ENCODE assay signal across 8 mouse cellular contexts in genomic region chr11:9010853-9011339, GRCm38 (mm10). TPM values are rescaled to one million over a fixed set of nuclear protein-coding genes. Genes with fewer than 3 reads are reported as not detected.
DNase-seq lines count a peak whose midpoint lies in the region; ATAC-seq and TF ChIP-seq lines count a peak whose summit lies in the region.

Gene Hus1 (minus strand): TSS chr11:9011191.

- H3K36me3 ChIP-seq in heart, embryonic 10.5 days, result peaks cover 23% of the 10 kb centered on the region
- H3K36me3 ChIP-seq in kidney, embryonic 15.5 days, result peaks cover 18% of the 10 kb centered on the region

- H3K27ac ChIP-seq in bone marrow macrophage, adult 2 months (ENCODE audit: insufficient read depth, low read depth, low read length), result 0 out of 2 replicates have a peak within 1 kb of the TSS, but pooled peaks have one; percentile 37
- peak within 1 kb of the TSS; percentile 73 for H3K27ac ChIP-seq in embryonic fibroblast, embryonic 13.5 days (ENCODE audit: insufficient read depth, low read length)
- H3K27ac ChIP-seq in heart, embryonic 10.5 days, result peak within 1 kb of the TSS; percentile 98
- peak within 1 kb of the TSS; percentile 97 for H3K27ac ChIP-seq in kidney, embryonic 15.5 days

- peaks cover 2% of the 10 kb centered on the region; the same call in 1 of the 2 replicates for H3K4me1 ChIP-seq in bone marrow macrophage, adult 2 months (ENCODE audit: control insufficient read depth, insufficient read depth, low read length)
- no peaks in the 10 kb centered on the region; the same call in 1 of the 2 replicates for H3K4me1 ChIP-seq in embryonic fibroblast, embryonic 13.5 days (ENCODE audit: control insufficient read depth, insufficient read depth, low read length)
- H3K4me1 ChIP-seq in heart, embryonic 10.5 days, result peaks cover 9% of the 10 kb centered on the region; the same call in 1 of the 2 replicates
- peaks cover 16% of the 10 kb centered on the region for H3K4me1 ChIP-seq in kidney, embryonic 15.5 days

- no peaks in the 10 kb centered on the region for H3K27me3 ChIP-seq in heart, embryonic 10.5 days (ENCODE audit: insufficient read depth, poor library complexity, severe bottlenecking)
- H3K27me3 ChIP-seq in kidney, embryonic 15.5 days, result peaks cover 13% of the 10 kb centered on the region; the same call in 1 of the 2 replicates

- H3K4me2 ChIP-seq in kidney, embryonic 15.5 days, result peak within 1 kb of the TSS; percentile 80

- peak within 1 kb of the TSS; percentile 82 for H3K9ac ChIP-seq in kidney, embryonic 15.5 days

- H3K9me3 ChIP-seq in heart, embryonic 10.5 days, result no peaks in the 10 kb centered on the region
- H3K9me3 ChIP-seq in kidney, embryonic 15.5 days (replicated peaks), result no peaks in the 10 kb centered on the region

- DNase-seq in A20 (ENCODE audit: low read depth, low spot score), result peak; percentile 91
- DNase-seq in heart, embryonic 10.5 days (ENCODE audit: low spot score), result peak; percentile 95
- peak; percentile 88 for DNase-seq in liver
- DNase-seq in spleen, postnatal 4 days (ENCODE audit: low spot score in 2 of 2), result peak; percentile 86 to 94

- TF ChIP-seq POLR2A in bone marrow macrophage, adult 2 months (IDR thresholded peaks at IDR 0.05; ENCODE audit: borderline replicate concordance, low read depth, low read length), result no peak
- TF ChIP-seq POLR2A in embryonic fibroblast, embryonic 13.5 days (IDR thresholded peaks at IDR 0.05; ENCODE audit: low read depth, low read length), result peak; percentile 86

- under 1% methylated on average over 43 of the region's 43 CpGs for WGBS in heart, embryonic 10.5 days
- WGBS in kidney, embryonic 15.5 days, result under 1% methylated on average over 43 of the region's 43 CpGs

- H3K4me3 ChIP-seq in bone marrow macrophage, adult 2 months (ENCODE audit: insufficient read depth, low read length), result peak within 1 kb of the TSS; percentile 87
- H3K4me3 ChIP-seq in embryonic fibroblast, embryonic 13.5 days (ENCODE audit: insufficient read depth, low read length), result peak within 1 kb of the TSS; percentile 86
- peak within 1 kb of the TSS; percentile 84 for H3K4me3 ChIP-seq in heart, embryonic 10.5 days
- H3K4me3 ChIP-seq in kidney, embryonic 15.5 days (replicated peaks), result peak within 1 kb of the TSS; percentile 86

- TF ChIP-seq CTCF in bone marrow macrophage, adult 2 months (IDR thresholded peaks at IDR 0.05; ENCODE audit: low read depth, low read length), result no peak
- no peak for TF ChIP-seq CTCF in embryonic fibroblast, embryonic 13.5 days (IDR thresholded peaks at IDR 0.05; ENCODE audit: borderline replicate concordance, insufficient read depth, low read length)

- ATAC-seq in kidney, embryonic 15.5 days (replicated peaks; ENCODE audit: low FRiP score), result peak; percentile 97
- ATAC-seq in monocyte, adult 5-6 weeks (replicated peaks; ENCODE audit: insufficient number of reproducible peaks, low FRiP score, low TSS enrichment, poor library complexity, severe bottlenecking), result peak; percentile 86

RNA-seq across cellular contexts. Expression of gene Hus1, which starts in this region (rescaled TPM):
- 5.8 and 7.2 TPM in 2 replicates for polyA plus RNA-seq in bone marrow macrophage, adult 2 months (2012; ENCODE audit: insufficient read depth, insufficient read length, missing spikeins)
- polyA plus RNA-seq in embryonic fibroblast, embryonic 13.5 days (2011; ENCODE audit: insufficient read length, low read depth, missing spikeins), result 8.8 and 15.4 TPM in 2 replicates
- polyA plus RNA-seq in heart, embryonic 10.5 days (2016; fragmentation: Nextera tagmentation; extraction: Ambion mirVana), result 15.9 and 20.2 TPM in 2 replicates
- 22.1 and 22.3 TPM in 2 replicates for polyA plus RNA-seq in kidney, embryonic 15.5 days (2015; fragmentation: Nextera tagmentation; extraction: Ambion mirVana)
- 3.9 to 10.8 TPM (median 9.6 TPM) in 3 replicates for total RNA-seq in monocyte, adult 5-6 weeks (2017)

Comparison
In these comparisons a context has a peak if more than half of its experiments do, and no peak if none do; other contexts are left out.
1. Peak in every context shown above with its lines: DNase-seq, ATAC-seq, H3K4me3 ChIP-seq and H3K27ac ChIP-seq.
2. H3K27ac ChIP-seq: peak in every context shown above with its lines; median percentile 98 in heart, embryonic 10.5 days; 97 in kidney, embryonic 15.5 days; 73 in embryonic fibroblast, embryonic 13.5 days; 37 in bone marrow macrophage, adult 2 months.